Mouse (Mus musculus) hematopoietic stem cell, adult 5-6 weeks (primary cell): Measurements from ENCODE around the gene Adcy9. TPM values are rescaled to one million over a fixed set of nuclear protein-coding genes. Genes with fewer than 3 reads are reported as not detected.

Experiments
- ATAC-seq, 2 experiments: fragments of 125-278 bp in 1 of 2; replicated peaks in 1 of 2; 2 replicates each; pipeline ENCODE4 v1.8.0; 2016 to 2017; ENCODE audit warnings: inconsistent platforms in 2 of 2, mild to moderate bottlenecking in 2 of 2, moderate number of reproducible peaks in 2 of 2, low read depth in 1 of 2, moderate TSS enrichment in 1 of 2; ENCODE audit not compliant: low FRiP score in 2 of 2, poor library complexity in 2 of 2, severe bottlenecking in 2 of 2, insufficient read depth in 1 of 2, low TSS enrichment in 1 of 2
- total RNA-seq: library from RNA; stranded (forward); fragments of 172-1452, 232-1000 nt; gene quantifications from 2 replicates; pipeline ENCODE4 v1.2.3, GENCODE M21; 2017

Adcy9 gene
- total RNA-seq, 1 experiment from 2014 or later, result 13.1 TPM

- no peak for ATAC-seq
Measured at GRCm38 (mm10) chr16:4311608-4312007, 108.7 kb downstream of the Adcy9 start.

GRCm38 (mm10) chr16:4307795-4308194, 112.5 kb downstream of the Adcy9 start:
- ATAC-seq, result no peak

DNA sequence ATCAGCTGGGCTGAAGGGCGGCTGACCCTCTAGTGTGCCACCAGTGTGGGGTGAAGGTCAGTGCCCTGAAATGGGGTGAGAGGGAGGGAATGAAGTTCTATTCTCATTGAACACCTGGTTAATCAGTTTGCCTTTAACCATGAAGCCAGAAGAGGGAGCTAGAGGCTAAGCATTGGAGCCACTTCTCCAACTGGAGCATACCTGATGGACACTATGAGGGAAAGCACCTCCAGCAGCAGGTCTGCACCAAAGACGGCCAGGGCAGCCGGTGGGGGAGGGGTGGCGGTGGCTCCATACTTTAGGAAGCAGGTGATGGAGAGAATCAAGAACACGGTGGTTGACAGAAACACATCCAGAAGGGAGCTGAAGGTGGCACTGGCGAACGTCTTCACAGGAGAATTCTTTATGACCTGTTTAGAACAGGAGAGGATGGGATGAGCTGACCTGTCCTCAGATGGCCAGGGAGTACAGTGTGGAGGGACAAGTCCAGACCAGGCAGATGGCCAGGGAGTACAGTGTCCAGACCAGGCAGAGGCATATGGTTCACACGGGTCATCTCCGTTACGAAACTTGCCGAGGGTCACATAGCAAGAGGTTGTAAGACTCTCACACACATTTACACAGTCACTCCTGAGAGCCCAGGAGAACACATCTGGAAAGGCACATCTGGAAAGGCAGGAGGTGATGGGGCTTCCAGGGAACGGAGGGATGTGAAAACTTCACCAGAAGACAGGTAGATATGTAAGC, 115.9 kb downstream of the Adcy9 start:
- ATAC-seq, result peak; percentile 17 to 39; a peak in 1 of 4 replicates

- no peak for ATAC-seq
Measured at GRCm38 (mm10) chr16:4303554-4303953, 116.7 kb downstream of the Adcy9 start.

- ATAC-seq, result no peak
Measured at GRCm38 (mm10) chr16:4300280-4300679, 120.0 kb downstream of the Adcy9 start.

DNA sequence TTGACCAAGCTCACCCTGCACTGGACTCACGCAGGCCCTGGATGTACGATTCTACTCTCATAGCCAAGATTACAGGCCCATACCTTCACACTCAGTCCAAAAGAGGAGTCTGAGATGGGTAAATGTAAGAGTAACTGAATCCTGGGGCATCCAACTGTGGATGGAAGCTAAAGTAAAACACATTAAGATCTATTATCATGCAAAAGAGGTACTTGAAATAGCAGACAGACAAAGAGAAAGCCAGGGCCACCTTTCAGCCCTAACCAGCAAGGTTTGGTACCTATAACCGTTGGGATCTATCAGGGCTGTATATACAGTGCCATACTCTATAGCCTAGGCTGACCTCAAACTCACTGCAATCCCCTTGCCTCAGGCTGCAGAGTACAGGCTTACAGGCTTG, 127.0 kb downstream of the Adcy9 start:
- ATAC-seq, result no peak

DNA sequence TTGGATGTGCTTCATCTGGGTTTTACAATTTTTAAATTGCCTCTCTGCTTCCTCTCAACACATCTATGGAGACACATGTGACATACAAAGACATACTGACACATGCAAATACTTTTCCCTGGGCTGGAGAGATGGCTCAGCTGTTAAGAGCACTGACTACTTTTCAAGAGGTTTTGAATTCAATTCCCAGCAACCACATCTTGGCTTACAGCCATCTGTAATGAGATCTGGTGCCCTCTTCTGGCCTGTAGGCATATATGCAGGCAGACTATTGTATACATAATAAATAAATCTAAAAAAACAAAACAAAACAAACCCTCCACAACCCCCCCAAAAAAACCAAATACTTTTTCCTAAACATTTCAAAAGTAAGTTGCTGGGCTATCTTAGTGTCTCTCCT, 130.8 kb downstream of the Adcy9 start:
- no peak for ATAC-seq

DNA sequence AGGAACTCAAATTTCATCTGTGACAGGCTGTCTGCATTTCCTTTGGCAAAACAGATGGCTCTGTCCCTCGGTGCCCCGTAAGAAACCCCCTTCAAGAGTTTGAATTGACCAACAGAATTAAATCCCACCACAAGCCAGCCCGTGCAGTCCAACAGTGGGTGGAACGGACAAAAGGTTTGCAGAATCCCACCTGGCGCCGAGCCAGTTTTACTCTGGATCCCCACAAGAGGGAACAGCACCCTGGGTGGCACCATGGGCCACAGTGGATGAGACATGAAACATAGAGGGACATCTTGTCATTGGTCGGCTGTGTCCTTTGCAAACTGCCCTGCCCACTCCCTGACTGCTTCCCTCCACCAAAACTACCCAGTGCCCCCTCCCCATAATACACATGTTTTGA, 133.7 kb downstream of the Adcy9 start:
- no peak for ATAC-seq

DNA sequence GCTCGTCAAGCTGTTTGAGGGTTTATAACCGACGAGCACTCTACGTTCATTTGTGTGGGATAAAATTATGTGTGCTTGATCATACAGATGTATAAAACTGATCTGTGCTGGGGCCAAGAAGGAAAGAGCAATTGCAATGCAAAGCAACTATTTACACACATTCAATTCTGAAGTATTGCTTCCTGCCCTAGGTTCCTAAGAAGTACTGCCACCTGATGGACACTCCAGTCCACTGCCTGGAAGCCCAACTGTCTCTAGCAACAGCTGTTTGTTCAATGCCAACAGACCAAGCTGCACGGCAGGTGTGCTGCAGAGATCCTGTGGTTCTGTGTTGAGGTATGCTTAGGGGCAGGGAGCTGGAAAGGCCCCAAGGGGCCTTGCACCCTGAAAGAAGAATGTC, 135.0 kb downstream of the Adcy9 start:
- ATAC-seq, result peak; percentile 49 to 64; a peak in 2 of 4 replicates

GRCm38 (mm10) chr16:4283267-4283851, 136.9 kb downstream of the Adcy9 start:
- ATAC-seq, result no peak

- ATAC-seq, result peak; percentile 14 to 46; a peak in 1 of 4 replicates
Measured at GRCm38 (mm10) chr16:4281470-4281869, 138.8 kb downstream of the Adcy9 start.

DNA sequence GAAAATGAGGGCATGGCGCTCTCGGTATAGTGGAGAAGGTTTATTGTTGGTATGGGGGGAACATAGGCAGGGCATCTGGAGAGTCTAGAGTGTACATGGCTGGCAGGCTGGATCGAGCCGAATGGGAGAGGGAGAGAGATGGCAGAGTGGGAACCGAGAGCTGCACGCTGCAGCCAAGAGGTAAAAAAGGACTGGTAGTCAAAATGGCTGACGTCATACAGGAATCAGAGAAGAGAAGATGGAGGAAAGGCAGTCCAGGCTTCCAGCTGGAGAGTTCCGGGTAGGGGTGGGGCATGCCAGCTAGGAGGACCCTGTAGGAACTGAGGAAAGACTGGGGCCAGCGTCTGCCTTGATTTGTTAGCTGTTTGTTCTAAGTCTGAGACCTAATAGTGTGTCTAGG, 139.3 kb downstream of the Adcy9 start:
- no peak for ATAC-seq

DNA sequence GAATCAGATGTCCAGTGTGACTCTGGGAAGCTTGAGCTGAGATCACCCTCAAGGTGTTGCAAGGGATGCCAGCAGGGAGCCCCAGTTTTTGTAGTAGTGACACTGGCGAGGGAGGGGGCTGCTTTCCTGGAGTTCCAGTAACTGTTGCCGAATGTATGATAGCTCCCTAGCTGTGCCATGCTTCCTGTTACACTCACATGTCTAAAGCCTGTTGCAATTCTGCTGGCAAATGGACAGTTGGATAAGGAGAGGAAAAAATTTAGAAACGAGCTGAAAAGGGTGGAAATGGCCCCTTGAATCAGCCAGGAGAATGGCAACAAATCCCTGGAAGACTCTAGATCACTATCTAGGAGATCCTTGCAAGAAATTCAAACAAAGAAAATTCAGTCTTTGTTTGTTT, 140.7 kb downstream of the Adcy9 start:
- ATAC-seq, result no peak

GRCm38 (mm10) chr16:4276621-4277020, 143.7 kb downstream of the Adcy9 start:
- no peak for ATAC-seq

GRCm38 (mm10) chr16:4276151-4276550, 144.1 kb downstream of the Adcy9 start:
- ATAC-seq, result no peak

GRCm38 (mm10) chr16:4273702-4274476, 146.4 kb downstream of the Adcy9 start:
- no peak for ATAC-seq

DNA sequence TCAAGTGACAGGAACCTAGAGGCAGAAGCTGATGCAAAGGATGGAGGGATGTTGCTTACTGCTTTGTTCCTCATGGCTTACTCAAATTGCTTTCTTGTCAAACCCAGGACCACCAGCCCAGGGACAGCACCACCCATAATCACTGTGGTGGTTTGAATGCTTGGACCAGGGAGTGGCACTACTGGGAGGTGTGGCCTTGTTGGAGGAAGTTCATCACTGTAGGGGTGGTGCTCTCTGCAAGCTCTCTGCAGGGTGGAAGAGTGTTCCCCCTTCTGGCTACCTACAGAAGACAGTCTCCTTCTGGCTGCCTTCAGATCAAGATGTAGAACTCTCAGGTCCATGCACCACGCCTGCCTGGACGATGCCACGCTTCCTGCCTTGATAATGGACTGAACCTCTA, 148.0 kb downstream of the Adcy9 start:
- 0 out of 4 replicates have a peak, but pooled peaks of 1 of the 2 experiments have one; percentile 22 for ATAC-seq

DNA sequence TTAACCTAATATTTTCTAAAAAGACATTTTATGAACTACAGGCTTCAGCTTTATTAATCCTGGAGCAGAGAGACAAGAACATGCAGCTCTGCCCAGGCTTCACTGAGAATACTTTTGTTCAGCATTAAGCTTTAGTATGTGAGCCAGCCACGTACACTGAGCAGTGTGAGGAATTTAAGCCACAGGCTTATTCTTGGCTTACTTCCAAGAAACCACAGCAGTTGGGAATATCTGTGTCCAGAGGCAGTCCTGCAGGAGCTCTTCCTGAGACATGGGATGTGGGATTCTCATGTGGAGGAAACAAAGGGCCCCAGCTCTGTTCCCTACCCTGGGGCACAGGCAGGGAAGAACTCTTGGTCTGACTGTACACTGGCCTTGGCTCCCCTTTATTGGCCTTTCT, 149.4 kb downstream of the Adcy9 start:
- no peak for ATAC-seq
